Mouse (Mus musculus): Measurements from ENCODE around the gene Ldhb.
A peak's percentile ranks its signal among the peaks of the same experiment; 100 is the strongest.

DNA sequence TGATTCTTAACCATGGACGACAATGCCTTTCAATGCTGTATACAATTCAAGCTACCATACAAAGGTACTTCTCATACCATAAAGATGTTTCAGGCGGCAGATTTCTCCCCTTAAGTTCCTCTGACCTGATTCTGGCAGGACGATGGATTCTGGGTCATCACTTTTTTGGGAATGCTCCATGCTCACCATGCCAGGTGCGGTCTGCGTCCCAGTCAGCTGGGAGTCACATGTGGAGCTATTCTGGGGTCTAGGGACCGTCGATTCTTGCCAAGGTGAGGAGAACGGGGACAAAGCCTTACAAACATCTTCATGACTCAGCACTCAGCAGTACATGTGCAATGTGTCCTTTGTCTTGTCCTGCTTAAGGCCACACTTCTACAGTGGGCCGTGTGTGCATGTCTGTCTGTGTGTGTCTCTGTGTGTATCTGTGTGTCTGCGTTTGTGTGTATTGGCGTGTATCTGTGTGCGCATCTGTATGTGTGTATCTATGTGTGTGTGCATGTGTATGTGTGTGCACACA, 13.9 kb upstream of the Ldhb start:
- TF ChIP-seq CTCF (IDR thresholded peaks at IDR 0.05) (no peak), EP300 (IDR thresholded peaks at IDR 0.05; ENCODE audit: insufficient read depth, low read depth, low read length) (peak; percentile 92)

Measured in heart, adult 2 months (tissue).